Mouse (Mus musculus) neural tube, embryonic 11.5 days (tissue): ENCODE results near the gene Mynn. TPM values are rescaled to one million over a fixed set of nuclear protein-coding genes. Genes with fewer than 3 reads are reported as not detected.
A peak's percentile ranks its signal among the peaks of the same experiment; 100 is the strongest.

Source experiments
- ATAC-seq: fragments of 200-750 bp; cut with Nextera tagmentation; 2 replicates; pipeline ENCODE4 v1.8.0; 2017; ENCODE audit warnings: moderate number of reproducible peaks, mild to moderate bottlenecking, moderate TSS enrichment, moderate library complexity; ENCODE audit not compliant: insufficient read depth, low FRiP score, low TSS enrichment
- DNase-seq: peaks from one replicate; pipeline ENCODE4 v3.0.0-alpha.2; 2015; ENCODE audit warnings: low spot score
- H3K27ac ChIP-seq: fragments of 300-500 bp; sonication (generic); 2 replicates; pipeline ENCODE4 v1.5.1; 2014; ENCODE audit warnings: low read depth, mild to moderate bottlenecking, low read length
- H3K27me3 ChIP-seq: fragments of 300-500 bp; sonication (generic); 2 replicates; pipeline ENCODE4 v1.6.1; 2014; ENCODE audit warnings: mild to moderate bottlenecking, low read length, mixed read lengths; ENCODE audit not compliant: control insufficient read depth, insufficient read depth
- H3K36me3 ChIP-seq: fragments of 300-500 bp; sonication (generic); 2 replicates; pipeline ENCODE4 v1.6.1; 2014; ENCODE audit warnings: mild to moderate bottlenecking, low read length, moderate library complexity, mixed read lengths; ENCODE audit not compliant: control insufficient read depth, insufficient read depth
- H3K4me1 ChIP-seq: fragments of 300-500 bp; sonication (generic); 2 replicates; pipeline ENCODE4 v1.6.1; 2014; ENCODE audit warnings: low read length, mixed read lengths; ENCODE audit not compliant: control insufficient read depth, insufficient read depth
- H3K4me2 ChIP-seq: fragments of 300-500 bp; sonication (generic); 2 replicates; pipeline ENCODE4 v1.6.1; 2014; ENCODE audit warnings: low read depth, mild to moderate bottlenecking, moderate library complexity
- H3K4me3 ChIP-seq: fragments of 300-500 bp; sonication (generic); 2 replicates; pipeline ENCODE4 v1.5.1; 2014; ENCODE audit warnings: low read depth, low read length
- H3K9ac ChIP-seq: fragments of 300-500 bp; sonication (generic); 2 replicates; pipeline ENCODE4 v1.6.1; 2014; ENCODE audit warnings: mild to moderate bottlenecking, low read length
- H3K9me3 ChIP-seq: fragments of 300-500 bp; sonication (generic); 2 replicates; pipeline ENCODE4 v1.6.1; 2016; ENCODE audit warnings: low read length; ENCODE audit not compliant: control insufficient read depth
- WGBS: fragments of 180-500 bp; shearing (Covaris S2); extraction: QIAGEN DNeasy Blood & Tissue Kit; methylation state at CpG from one replicate; pipeline ENCODE4 v1.1.7; 2014; 5-methylcytosine and 5-hydroxymethylcytosine counted together
- polyA plus RNA-seq: library from polyadenylated mRNA; unstranded; fragments of >200 nt; fragmentation: Nextera tagmentation; extraction: Ambion mirVana; gene quantifications from 2 replicates; pipeline ENCODE4 v1.2.1, GENCODE M21; 2014

Mynn gene
- polyA plus RNA-seq, 1 experiment from 2014 or later = 41.9 TPM

GRCm38 (mm10) chr3:30595111-30595832 is 6.6 kb upstream of the Mynn start:
- Histone ChIP-seq H3K27me3 (no peaks in the 10 kb centered on the region), H3K4me2 (peak overlapping the region; percentile 82)
- under 1% methylated on average over 62 of the region's 62 CpGs for WGBS

GRCm38 (mm10) chr3:30597271-30597670 is 4.6 kb upstream of the Mynn start:
- no peaks in the 10 kb centered on the region for H3K27me3 ChIP-seq
- H3K9me3 ChIP-seq = no peaks in the 10 kb centered on the region
- WGBS = 85% methylated on average over 7 of the region's 7 CpGs
- H3K4me2 ChIP-seq = no peak overlapping the region
- no peaks in the 10 kb centered on the region for H3K36me3 ChIP-seq
- no peak overlapping the region for H3K4me3 ChIP-seq
- H3K4me1 ChIP-seq = peaks cover 3% of the 10 kb centered on the region; the same call in 1 of the 2 replicates
- ATAC-seq (no peak), DNase-seq (no peak)
- H3K9ac ChIP-seq = no peak overlapping the region
- H3K27ac ChIP-seq = no peak overlapping the region

More at GRCm38 (mm10) chr3:30595111-30595832, 6.6 kb upstream of the Mynn start:
- DNase-seq (peak; percentile 69), ATAC-seq (peak; percentile 77)
- peak overlapping the region; percentile 76 for H3K4me3 ChIP-seq
- no peaks in the 10 kb centered on the region for H3K36me3 ChIP-seq
- no peaks in the 10 kb centered on the region for H3K9me3 ChIP-seq
- H3K4me1 ChIP-seq = peaks cover 3% of the 10 kb centered on the region; the same call in 1 of the 2 replicates
- peak overlapping the region; percentile 60 for H3K27ac ChIP-seq
- peak overlapping the region; percentile 89 for H3K9ac ChIP-seq

GRCm38 (mm10) chr3:30599711-30600545 is 1.9 kb upstream of the Mynn start, which contains the start of gene Actrt3:
Actrt3 (minus strand) TSS chr3:30599939.
- Histone ChIP-seq H3K4me2 (peak within 1 kb of the TSS; percentile 69), H3K27me3 (no peaks in the 10 kb centered on the region), H3K9me3 (no peaks in the 10 kb centered on the region), H3K4me1 (peaks cover 6% of the 10 kb centered on the region; the same call in 1 of the 2 replicates), H3K36me3 (no peaks in the 10 kb centered on the region), H3K27ac (peak within 1 kb of the TSS; percentile 20; the same call in 1 of the 2 replicates), H3K9ac (peak within 1 kb of the TSS; percentile 48), H3K4me3 (peak within 1 kb of the TSS; percentile 52)
- ATAC-seq (no peak), DNase-seq (peak; percentile 67)
- 1% methylated on average over 32 of the region's 32 CpGs for WGBS

- ATAC-seq (no peak), DNase-seq (peak; percentile 56)
- H3K36me3 ChIP-seq = no peaks in the 10 kb centered on the region
- WGBS = under 1% methylated on average over 14 of the region's 14 CpGs
- no peaks in the 10 kb centered on the region for H3K9me3 ChIP-seq
- peak overlapping the region; percentile 69 for H3K4me2 ChIP-seq
- peaks cover 6% of the 10 kb centered on the region; the same call in 1 of the 2 replicates for H3K4me1 ChIP-seq
- no peaks in the 10 kb centered on the region for H3K27me3 ChIP-seq
- H3K27ac ChIP-seq = peak overlapping the region; percentile 20; the same call in 1 of the 2 replicates
- H3K9ac ChIP-seq = peak overlapping the region; percentile 48
- peak overlapping the region; percentile 52 for H3K4me3 ChIP-seq
Observed at GRCm38 (mm10) chr3:30600717-30601116, 1.1 kb upstream of the Mynn start.

- H3K9me3 ChIP-seq = no peaks in the 10 kb centered on the region
- no peaks in the 10 kb centered on the region for H3K27me3 ChIP-seq
- no peak overlapping the region for H3K27ac ChIP-seq
- H3K9ac ChIP-seq = no peak overlapping the region
- peaks cover 6% of the 10 kb centered on the region; the same call in 1 of the 2 replicates for H3K4me1 ChIP-seq
- under 1% methylated on average over 17 of the region's 17 CpGs for WGBS
- DNase-seq (peak; percentile 88), ATAC-seq (peak; percentile 46)
- peak overlapping the region; percentile 88 for H3K4me3 ChIP-seq
- no peaks in the 10 kb centered on the region for H3K36me3 ChIP-seq
- H3K4me2 ChIP-seq = peak overlapping the region; percentile 69
Observed at GRCm38 (mm10) chr3:30601175-30601574, 690 bp upstream of the Mynn start.

GRCm38 (mm10) chr3:30601610-30602064 is 228 bp upstream of the Mynn start:
- H3K4me1 ChIP-seq = peaks cover 6% of the 10 kb centered on the region; the same call in 1 of the 2 replicates
- peak overlapping the region; percentile 95 for H3K27ac ChIP-seq
- no peak overlapping the region; the same call in 1 of the 2 replicates for H3K9ac ChIP-seq
- peak overlapping the region; percentile 69 for H3K4me2 ChIP-seq
- DNase-seq (no peak), ATAC-seq (no peak)
- 1% methylated on average over 13 of the region's 13 CpGs for WGBS
- H3K9me3 ChIP-seq = no peaks in the 10 kb centered on the region
- H3K36me3 ChIP-seq = no peaks in the 10 kb centered on the region
- no peaks in the 10 kb centered on the region for H3K27me3 ChIP-seq
- peak overlapping the region; percentile 88 for H3K4me3 ChIP-seq

GRCm38 (mm10) chr3:30602740-30603098 is 854 bp downstream of the Mynn start:
- no peaks in the 10 kb centered on the region; the same call in 1 of the 2 replicates for H3K36me3 ChIP-seq
- WGBS = under 1% methylated on average over 27 of the region's 27 CpGs
- peak overlapping the region; percentile 88 for H3K4me3 ChIP-seq
- ATAC-seq (peak; percentile 56), DNase-seq (no peak)
- peaks cover 6% of the 10 kb centered on the region; the same call in 1 of the 2 replicates for H3K4me1 ChIP-seq
- H3K27me3 ChIP-seq = no peaks in the 10 kb centered on the region
- H3K4me2 ChIP-seq = peak overlapping the region; percentile 69
- peak overlapping the region; percentile 95 for H3K27ac ChIP-seq
- H3K9ac ChIP-seq = peak overlapping the region; percentile 76
- H3K9me3 ChIP-seq = no peaks in the 10 kb centered on the region

GRCm38 (mm10) chr3:30603256-30603655 is 1.4 kb downstream of the Mynn start:
- DNase-seq = no peak
- 36% methylated on average over 10 of the region's 10 CpGs for WGBS
- H3K27ac ChIP-seq = no peak overlapping the region

More at GRCm38 (mm10) chr3:30603256-30603655, 1.4 kb downstream of the Mynn start:
- H3K27me3 ChIP-seq = no peaks in the 10 kb centered on the region
- H3K36me3 ChIP-seq = no peaks in the 10 kb centered on the region; the same call in 1 of the 2 replicates
- H3K4me2 ChIP-seq = peak overlapping the region; percentile 69
- H3K9ac ChIP-seq = peak overlapping the region; percentile 76
- H3K9me3 ChIP-seq = no peaks in the 10 kb centered on the region
- H3K4me3 ChIP-seq = peak overlapping the region; percentile 88
- no peak for ATAC-seq
- H3K4me1 ChIP-seq = peaks cover 6% of the 10 kb centered on the region; the same call in 1 of the 2 replicates
